Mouse (Mus musculus): ENCODE measurements around the gene Krt6a.
"Not testable (repeated sequence)": the region's sequence is repeated elsewhere in the genome, so short reads cannot be mapped to it uniquely, and the experiment has no call there.

The Krt6a gene

DNA sequence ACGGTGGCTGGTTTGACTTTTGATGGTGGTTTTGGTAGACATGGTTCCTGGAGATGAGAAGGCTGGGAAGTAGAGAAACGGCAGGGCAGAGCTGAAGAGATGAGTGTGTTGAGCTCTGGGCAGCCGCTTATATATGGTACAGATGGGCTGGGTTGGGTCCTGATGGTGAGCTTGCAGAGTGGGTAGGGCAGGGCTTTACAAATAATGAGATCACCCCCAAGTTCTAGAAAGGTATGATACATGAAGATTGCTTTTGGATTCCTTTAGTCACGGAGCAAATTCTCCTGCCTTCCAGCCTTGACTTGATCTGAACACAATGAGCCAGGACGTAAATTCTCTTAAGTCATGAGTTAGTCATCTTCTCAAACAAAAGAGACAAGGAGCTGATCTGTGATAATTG, at the start of gene Krt6a:
Gene Krt6a, minus strand, starts transcription at position 101 of the 400 bp plus-strand sequence.
- DNase-seq: no peak

DNA sequence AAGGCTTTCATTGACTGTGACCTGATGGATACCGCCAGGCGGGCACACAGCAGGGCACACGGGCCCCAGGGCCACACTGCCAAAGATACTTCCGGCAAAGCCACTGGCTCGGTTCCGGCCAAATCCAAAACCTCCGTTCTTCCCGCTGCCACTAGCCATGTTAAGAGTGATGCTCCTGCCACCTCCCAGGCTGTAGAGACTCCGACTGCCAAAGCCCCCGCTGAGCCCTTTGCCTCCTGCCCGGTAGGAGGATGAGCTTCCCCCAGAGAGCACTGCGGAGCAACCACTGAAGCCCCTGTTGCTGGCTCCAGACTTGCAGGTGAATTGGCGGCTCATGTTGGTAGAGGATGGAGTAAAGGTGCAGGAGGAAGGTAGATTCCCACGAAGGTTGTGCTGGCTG, 48.6 kb upstream of the Krt6a start, which contains the start of gene Krt71:
Gene Krt71, minus strand, starts transcription at position 399 of the 400 bp plus-strand sequence.
- DNase-seq: no peak

DNA sequence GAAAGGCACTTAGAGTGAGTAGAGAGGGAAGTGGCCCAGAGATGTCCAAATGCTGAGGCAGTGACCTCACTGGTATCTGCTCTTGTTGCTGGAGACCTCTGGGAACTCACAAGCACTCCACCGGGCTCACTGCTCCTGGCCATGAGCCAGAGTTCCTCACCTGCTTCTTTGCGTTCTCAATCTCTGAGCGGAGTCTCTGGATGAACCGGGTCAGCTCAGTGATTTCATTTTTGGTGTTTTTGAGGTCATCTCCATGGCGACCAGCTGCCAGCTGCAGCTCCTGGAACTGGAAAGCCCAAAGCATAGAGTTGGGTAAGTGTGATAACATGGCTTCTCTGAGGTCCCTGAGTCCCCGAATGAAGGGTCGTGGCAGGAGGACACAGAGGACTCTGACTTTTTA, 43.7 kb upstream of the Krt6a start:
- DNase-seq: no peak

DNA sequence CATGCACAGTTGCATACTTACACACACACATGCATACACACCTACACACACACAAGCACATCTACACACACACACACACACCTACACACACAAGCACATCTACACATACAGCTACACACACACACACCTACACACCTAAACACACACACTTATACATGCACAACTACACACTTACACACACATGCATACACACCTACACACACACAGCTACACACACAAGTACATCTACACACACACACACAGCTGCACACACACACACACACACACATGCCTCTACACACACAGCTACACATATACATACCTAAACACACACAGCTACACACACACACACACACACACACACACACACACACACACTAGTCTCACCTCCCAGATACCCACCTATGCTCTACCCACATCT, 36.5 kb upstream of the Krt6a start:
- no peak for DNase-seq

DNA sequence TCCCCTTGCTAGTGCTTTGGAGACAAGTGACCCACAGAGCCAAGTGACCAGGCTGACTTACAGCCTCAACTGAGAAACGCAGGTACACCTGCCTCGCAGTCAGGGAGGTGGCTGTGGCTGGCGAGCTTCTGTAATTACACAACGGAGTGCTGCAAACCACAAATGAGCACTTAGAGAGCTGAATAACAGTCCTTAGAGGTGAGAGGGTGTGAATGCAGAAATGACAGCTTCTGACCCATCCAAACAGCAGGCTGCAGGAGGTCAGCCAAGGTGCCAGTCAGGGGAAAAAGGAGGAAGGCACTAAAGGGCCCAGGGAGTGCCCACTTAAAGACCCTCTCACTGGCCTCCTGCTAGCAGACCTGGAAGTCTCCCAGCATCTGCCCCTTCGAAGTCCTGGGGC, 30.6 kb upstream of the Krt6a start:
- DNase-seq: no peak

DNA sequence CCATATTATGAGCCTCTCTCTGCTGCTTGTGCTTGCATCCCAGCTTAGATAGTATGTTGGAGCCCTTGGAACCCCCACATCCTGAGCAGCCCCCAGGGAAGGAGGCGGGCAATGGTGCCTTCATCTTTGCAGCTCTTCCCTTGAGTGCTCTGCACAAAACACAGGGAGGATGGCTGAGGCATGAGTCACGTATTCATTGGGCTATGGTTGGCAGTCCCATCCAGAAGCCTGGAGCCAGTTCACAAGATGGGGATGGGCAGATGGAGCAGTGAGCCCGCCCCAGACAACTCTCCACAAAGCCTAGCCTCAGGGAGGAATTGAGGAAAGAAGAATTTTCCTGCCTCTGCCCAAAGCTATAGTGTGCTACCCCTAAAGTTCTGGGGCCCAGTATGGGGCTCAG, 21.7 kb upstream of the Krt6a start:
- DNase-seq: no peak

DNA sequence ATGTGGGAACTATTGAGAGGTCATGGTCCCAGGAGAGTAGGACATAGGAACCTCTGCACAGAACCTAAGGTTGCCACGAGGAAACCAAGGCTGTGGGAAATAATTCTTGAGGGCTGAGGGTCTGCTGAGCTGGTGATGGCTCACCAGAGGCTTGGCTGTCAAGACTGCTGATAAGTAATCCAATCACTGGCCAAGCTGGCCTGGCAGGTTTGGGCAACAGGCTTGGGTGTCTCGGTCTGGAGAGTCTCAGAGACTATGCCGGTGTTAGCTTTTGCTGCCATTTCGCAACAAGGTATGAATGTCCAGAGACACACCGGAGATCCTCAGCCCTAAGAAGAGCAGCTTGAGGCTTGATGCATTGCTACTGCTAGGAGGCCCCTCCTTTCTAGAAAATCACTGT, 20.2 kb upstream of the Krt6a start:
- no peak for DNase-seq

DNA sequence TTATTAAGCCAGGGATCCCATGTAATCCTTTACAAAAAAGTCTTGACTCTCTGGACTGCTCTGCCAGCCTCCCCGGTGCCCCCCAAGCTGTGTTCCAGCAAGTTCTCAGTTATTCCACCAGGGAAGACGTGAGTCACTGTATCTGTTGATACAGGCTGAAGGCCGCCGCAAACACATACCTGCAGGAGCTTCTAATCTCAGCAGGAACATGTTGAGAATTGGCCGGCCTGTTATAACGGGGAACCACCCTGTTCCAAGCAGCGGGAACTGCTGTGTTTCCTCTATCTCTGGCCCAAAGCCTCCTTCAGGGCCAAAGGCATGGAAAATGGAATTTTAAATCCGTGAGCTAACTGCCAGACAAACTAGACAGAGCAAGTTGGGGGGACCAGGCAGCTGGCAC, 19.6 kb upstream of the Krt6a start:
- no peak for DNase-seq

DNA sequence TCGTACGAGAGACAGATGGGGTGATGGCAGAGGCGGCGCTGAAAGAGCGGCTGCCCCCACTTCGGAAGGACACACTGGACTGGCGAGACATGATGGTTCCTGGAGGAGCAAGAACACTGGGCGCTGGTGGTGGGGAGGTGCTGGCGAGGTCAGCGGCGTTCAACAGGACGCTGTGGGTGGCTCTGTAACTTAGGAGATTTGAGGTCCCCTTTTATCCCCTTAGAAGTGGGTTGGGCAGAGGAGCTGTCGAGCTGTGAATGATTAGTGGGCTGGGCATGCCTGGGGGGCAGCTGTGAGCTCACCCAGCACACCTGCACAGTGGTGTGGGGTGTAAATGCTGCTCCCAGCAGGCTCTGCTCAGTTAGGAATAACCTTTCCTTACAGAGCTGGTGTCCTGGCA, 18.6 kb upstream of the Krt6a start, which contains the start of gene Krt5:
Gene Krt5, minus strand, starts transcription at position 179 of the 400 bp plus-strand sequence.
- DNase-seq: no peak

DNA sequence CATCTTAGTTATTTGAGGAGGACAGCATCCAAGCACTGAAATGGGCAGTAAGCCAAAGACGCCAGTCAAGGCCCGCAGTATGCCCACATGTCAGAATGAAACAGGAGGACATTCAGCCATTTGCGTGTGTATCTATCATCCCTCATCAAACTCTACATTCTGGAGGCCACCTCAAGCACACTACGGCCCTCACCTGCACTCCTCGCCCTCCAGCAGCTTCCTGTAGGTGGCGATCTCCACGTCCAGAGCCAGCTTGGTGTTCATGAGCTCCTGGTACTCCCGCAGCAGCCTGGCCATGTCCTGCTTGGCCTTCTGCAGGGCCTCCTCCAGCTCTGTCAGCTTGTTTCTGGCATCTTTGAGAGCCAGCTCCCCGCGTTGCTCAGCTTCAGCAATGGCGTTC, 14.6 kb upstream of the Krt6a start:
- no peak for DNase-seq

DNA sequence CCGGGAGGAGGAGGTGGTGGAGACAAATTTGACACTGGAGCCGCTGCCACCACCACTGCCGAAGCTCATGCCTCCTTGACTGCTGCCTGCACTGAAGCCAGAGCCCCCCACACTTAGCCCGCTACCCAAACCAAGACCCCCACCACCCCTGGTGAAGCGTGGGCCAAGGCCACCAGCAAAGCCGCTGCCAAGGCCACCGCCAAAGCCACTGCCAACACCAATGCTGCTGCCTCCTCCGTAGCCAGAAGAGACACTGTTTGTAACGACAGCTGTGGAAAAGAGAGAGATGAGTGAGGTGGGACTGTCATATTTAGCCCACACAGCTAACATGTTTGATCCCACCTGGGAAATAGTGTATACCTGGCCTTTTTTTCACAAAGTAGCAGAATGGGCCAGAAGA, 13.3 kb upstream of the Krt6a start:
- no peak for DNase-seq

DNA sequence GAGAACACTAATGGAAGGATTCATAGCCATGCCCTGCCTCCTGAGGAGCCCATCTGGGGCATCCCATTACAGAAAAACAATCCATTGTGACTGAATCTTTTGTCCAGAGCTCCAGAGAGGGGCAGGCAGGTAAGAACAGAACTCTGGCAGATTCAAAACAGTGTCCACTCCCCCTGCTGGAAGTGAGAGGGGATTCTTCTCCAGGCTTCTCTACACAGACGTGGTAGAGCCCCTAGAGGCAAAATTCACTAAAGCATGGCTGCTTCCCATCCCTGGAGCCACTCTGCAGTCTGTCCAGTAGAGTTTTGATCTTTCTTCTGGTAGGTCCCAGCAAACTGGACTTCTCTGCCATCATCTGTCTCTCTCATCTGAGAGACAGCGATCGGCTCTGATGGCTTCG, 10.0 kb upstream of the Krt6a start:
- peak; percentile 66 for DNase-seq

DNA sequence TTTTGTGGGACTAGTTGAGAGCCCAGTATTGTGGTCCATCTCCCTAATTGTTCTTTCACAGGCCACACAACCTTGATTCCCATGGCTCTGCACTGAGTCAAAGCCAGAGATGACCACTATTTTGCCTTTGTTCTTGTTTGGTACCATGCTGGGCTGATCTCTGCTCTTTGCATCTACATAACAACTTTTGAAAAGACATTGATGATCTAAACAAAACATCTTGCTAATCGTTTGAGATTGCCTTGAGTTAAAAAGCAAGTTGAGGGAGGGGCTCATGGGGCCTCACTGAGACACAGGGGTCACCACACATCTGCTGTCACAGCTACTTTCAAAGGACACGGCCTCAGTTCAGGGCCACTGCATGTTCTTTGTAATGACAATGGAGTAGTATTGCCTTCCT, 8.3 kb upstream of the Krt6a start:
- DNase-seq: no peak

DNA sequence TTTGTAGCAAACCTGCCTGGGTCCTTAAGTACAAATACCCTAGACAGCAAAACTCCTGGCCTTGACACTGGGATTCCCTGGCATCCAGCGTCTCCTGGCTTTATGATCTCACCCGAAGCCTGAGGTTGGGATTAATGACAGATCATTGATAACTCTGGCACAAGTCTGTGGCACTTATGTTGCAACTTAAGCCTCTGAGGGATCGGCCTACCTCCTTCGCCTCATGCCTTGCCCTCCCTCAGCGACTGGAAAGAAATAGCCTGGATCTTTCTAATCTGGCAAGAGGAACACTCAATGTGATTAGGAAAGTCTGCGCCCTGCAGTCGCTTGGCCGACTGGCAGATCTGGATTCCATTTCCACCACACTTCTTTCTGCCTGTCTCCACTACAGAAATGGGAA, 5.8 kb upstream of the Krt6a start:
- DNase-seq: no peak

DNA sequence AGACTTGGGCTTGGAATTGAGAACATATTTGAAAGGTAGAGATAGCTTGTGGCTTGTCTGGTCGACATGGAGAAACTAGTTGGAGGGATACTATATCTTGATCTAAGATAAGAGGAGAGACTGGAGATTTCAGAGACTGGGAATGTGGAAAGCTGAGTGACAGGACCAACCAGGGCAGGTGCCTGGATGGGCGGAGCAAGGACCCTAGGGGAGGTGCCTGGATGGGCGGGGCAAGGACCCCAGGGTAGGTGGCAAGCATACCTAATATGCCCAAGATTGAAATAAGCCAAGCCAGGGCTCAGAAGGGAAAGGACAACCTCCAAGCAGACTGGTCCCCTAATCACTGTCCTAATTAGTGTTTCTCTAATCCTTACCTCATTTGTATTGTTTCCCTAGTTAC, 5.1 kb upstream of the Krt6a start:
- DNase-seq: no peak

DNA sequence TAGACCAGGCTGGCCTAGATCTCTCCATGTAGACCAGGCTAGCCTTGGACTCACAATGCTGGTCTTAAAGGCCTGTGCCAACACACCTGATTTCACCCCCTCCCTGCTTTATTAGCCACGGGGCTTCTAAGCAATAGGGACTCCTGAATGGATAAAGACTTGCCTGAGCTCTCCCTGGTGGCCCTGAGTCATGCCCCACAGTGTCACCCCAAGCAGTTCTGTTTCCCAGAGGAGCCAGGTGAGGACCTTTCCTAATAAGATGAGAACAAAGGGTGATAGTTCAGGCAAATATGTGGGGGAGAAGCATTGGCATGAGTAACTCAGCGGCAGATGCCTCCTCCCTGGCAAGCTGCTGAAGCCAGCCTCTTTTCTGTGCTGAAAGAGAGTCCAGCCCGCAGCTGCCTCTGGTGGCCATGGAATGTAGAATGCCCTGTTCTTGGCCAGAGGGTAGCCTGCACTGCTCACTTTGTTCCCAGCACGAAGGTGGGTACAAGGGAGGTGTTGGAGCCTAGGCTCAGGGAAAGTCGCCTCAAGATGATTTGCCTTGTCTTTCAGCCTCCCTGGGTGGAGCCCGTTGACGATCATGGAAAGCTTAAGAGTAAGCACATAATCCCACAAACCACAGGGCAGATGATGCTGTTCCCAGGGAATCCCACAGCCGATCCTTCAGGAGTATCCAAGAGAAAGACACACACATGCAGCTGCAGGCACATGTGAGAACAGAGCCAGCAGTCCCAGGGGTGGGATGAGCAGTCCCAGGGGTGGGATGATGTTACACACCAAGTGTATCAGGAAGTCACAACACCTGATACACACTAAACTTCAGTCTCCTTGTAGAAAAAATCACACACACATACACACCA, 3.5 kb upstream of the Krt6a start:
- DNase-seq: no peak

DNA sequence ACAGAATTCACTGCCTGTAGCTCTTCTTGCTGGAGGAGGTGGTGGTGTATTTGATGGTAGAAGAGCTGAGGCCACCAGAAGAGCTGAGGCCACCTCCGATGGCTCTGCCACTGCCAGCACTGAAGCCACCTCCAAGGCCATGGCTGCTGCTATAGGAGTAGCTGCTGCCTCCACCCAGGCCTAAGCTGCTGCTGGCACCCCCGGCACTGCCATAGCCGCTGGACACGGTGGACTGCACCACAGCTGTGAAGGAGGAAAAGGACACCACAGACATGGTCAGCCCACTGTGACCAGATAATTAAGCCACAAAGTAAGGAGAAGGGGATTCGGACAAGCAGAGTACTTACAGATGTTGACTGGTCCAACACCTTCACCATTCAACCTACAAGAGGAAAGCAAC, 3.6 kb downstream of the Krt6a start:
- DNase-seq: not testable (repeated sequence)

DNA sequence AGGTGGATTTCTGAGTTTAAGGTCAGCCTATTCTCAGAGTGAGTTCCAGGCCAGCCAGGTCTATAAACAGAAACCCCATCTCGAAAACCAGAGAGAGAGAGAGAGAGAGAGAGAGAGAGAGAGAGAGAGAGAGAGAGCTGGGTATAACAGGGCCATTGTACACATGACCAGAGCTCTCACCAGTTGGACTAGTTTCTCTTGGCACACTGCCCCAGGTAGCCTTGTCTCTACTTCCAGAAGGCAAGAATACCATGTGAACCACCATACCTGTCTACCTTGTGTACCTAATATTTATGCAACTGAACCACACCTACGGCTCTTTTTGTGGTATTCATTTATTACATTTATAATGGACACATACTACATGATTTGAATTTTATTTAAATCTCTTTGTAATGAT, 5.9 kb downstream of the Krt6a start:
- no peak for DNase-seq

DNA sequence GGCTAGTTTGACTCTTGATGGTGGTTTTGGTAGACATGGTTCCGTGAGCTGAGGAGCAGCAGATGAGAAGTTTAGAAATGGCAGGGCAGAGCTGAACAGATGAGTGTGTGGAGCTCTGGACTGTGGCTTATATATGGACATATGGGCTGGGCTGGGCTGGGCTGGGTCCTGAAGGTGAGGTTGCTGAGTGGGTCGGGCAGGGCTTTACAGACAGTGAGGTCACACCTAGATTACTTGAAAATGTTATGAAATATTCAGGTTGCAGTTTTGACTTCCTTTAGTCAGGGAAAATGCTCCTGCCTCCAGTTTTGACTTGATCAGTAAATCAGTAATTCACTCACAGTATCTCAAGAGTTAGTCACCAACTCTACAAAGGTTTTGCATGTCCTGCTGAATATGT, 13.9 kb downstream of the Krt6a start, which contains the start of gene Krt6b:
Gene Krt6b, minus strand, starts transcription at position 101 of the 400 bp plus-strand sequence.
- no peak for DNase-seq

DNA sequence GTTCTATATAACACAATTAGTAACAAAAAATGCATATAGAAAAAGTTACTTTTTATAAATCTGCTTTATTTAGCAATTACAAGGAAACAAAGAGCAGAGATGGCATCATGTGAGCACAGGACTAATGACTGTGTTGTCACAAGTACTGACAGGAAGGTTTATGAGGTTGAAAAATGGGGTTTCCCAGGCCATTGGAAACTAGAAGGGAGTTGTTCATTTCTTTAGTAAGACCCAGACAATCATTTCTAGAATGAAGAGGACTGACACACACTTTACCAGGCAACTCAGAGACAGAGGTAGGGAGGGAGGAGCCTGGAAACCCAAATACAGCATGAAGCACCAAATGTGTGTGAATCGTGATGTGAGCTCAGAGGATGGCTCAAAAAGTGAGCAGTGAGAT, 18.1 kb downstream of the Krt6a start:
- DNase-seq: no peak

DNA sequence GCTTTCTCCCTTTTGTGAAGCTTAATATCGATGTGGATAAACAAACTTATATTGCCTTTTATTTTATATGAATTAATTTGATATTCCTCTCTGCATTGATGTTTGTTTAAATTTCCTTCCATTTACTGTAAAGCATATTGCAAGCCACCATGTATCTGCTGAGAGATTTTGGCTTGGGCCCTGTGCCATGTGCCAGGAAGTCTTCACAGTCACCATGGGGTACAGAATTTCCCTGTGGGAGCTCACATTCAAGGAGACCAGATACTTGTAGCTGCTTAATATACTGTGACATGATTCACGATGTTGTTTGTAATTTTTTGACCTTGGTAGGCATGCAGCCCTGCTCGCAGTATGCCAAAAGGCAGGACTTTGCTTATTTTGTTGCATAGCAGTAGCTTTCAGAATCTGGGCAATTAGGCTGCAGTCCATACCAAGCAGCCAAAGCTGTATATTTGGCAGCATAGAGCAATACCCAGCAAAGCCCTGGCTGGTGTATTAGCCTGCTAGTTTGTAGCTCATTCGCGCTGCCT, 41.3 kb downstream of the Krt6a start:
- no peak for DNase-seq

DNA sequence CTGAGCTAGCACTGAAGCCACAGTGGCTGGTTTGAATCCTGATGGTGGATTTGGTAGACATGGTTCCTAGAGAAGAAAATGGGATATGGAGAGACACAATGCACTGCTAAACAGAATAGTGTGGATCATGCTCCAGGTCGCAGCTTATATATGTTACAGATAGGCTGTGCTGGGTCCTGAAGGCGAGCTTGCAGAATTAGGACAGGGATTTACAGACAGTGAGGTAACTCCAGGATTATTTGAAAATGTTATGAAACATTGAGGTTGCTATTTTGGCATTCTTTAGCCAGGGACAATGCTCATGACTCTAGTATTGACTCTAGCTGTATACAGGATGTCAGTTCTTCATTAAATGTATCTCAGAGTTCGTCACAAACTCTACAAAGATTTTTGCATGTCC, 46.8 kb downstream of the Krt6a start, which contains the start of gene Gm5478:
Gene Gm5478, minus strand, starts transcription at position 101 of the 400 bp plus-strand sequence.
- no peak for DNase-seq
